Mouse (Mus musculus) bone marrow, adult 2 months (tissue): Measurements from ENCODE around the gene Dpm1. TPM values are rescaled to one million over a fixed set of nuclear protein-coding genes. Genes with fewer than 3 reads are reported as not detected.

Source experiments
- H3K27ac ChIP-seq: fragments of 200-500 bp; 2 replicates; pipeline ENCODE4 v1.5.1; 2012; ENCODE audit warnings: low read depth, mild to moderate bottlenecking, control low read depth, inconsistent platforms, low read length; ENCODE audit not compliant: control insufficient read depth, poor library complexity, insufficient read depth
- H3K4me1 ChIP-seq: fragments of 200-500 bp; 2 replicates; pipeline ENCODE4 v1.6.1; 2011; ENCODE audit warnings: low read length; ENCODE audit not compliant: control insufficient read depth, insufficient read depth
- H3K4me3 ChIP-seq: fragments of 200-500 bp; replicated peaks from 2 replicates; pipeline ENCODE3; 2011; ENCODE audit warnings: mild to moderate bottlenecking, low read depth, low read length, control low read depth; ENCODE audit not compliant: control insufficient read depth
- CTCF ChIP-seq: fragments of 200-500 bp; IDR thresholded peaks from 2 replicates; pipeline ENCODE4 v1.5.1; 2011; ENCODE audit warnings: low read length, control low read depth; ENCODE audit not compliant: control insufficient read depth, insufficient read depth
- POLR2A ChIP-seq: fragments of 200-500 bp; IDR thresholded peaks from 2 replicates; pipeline ENCODE4 v1.6.1; 2011; ENCODE audit warnings: low read depth, mild to moderate bottlenecking, control low read depth, low read length, borderline replicate concordance; ENCODE audit not compliant: control insufficient read depth
- WGBS: fragments of 180-500 bp; shearing (Covaris S2); methylation state at CpG from one replicate; pipeline ENCODE4 v1.1.7; 2018; 5-methylcytosine and 5-hydroxymethylcytosine counted together
- polyA plus RNA-seq: library from polyadenylated mRNA; stranded (reverse); fragments of >200 nt; gene quantifications from 2 replicates; pipeline ENCODE4 v1.2.4, GENCODE M21; 2011; ENCODE audit warnings: low replicate concordance; ENCODE audit not compliant: missing spikeins, insufficient read depth, insufficient read length

Dpm1 gene
- polyA plus RNA-seq, 1 experiment: 59.2 TPM

- Histone ChIP-seq H3K27ac (no peak overlapping the region), H3K4me1 (no peaks in the 10 kb centered on the region), H3K4me3 (no peak overlapping the region)
- TF ChIP-seq POLR2A (no peak), CTCF (no peak)
Measured at GRCm38 (mm10) chr2:168242841-168243240, 12.4 kb upstream of the Dpm1 start.

- Histone ChIP-seq H3K27ac (no peak overlapping the region), H3K4me1 (no peaks in the 10 kb centered on the region), H3K4me3 (no peak overlapping the region)
- TF ChIP-seq CTCF (no peak), POLR2A (no peak)
- 74% methylated on average over 4 of the region's 4 CpGs for WGBS
Measured at GRCm38 (mm10) chr2:168238335-168238734, 7.9 kb upstream of the Dpm1 start.

- 88% methylated on average over 5 of the region's 5 CpGs for WGBS
- H3K27ac ChIP-seq: no peak overlapping the region
- TF ChIP-seq CTCF: no peak
- TF ChIP-seq POLR2A: no peak
Measured at GRCm38 (mm10) chr2:168233286-168233685, 2.9 kb upstream of the Dpm1 start.

GRCm38 (mm10) chr2:168231471-168231829 lies 1.1 kb upstream of the Dpm1 start:
- no peak for TF ChIP-seq CTCF
- no peak for TF ChIP-seq POLR2A
- H3K27ac ChIP-seq: no peak overlapping the region; the same call in 1 of the 2 replicates
- H3K4me1 ChIP-seq: peaks cover 2% of the 10 kb centered on the region; the same call in 1 of the 2 replicates
- WGBS: 58% methylated on average over 33 of the region's 33 CpGs
- peak overlapping the region; percentile 97 for H3K4me3 ChIP-seq

More at GRCm38 (mm10) chr2:168233286-168233685, 2.9 kb upstream of the Dpm1 start:
- peaks cover 2% of the 10 kb centered on the region; the same call in 1 of the 2 replicates for H3K4me1 ChIP-seq
- no peak overlapping the region for H3K4me3 ChIP-seq

- 5% methylated on average over 105 of the region's 105 CpGs for WGBS
- Histone ChIP-seq H3K27ac (peak overlapping the region; percentile 94), H3K4me1 (peaks cover 2% of the 10 kb centered on the region; the same call in 1 of the 2 replicates), H3K4me3 (peak overlapping the region; percentile 97)
- no peak for TF ChIP-seq CTCF
- 0 out of 2 replicates have a peak, but pooled peaks have one; percentile 34 for TF ChIP-seq POLR2A
Measured at GRCm38 (mm10) chr2:168230773-168231470, 531 bp upstream of the Dpm1 start.

GRCm38 (mm10) chr2:168229116-168230025 lies 1.0 kb downstream of the Dpm1 start:
- peak overlapping the region; percentile 97 for H3K4me3 ChIP-seq
- TF ChIP-seq POLR2A: no peak
- no peak for TF ChIP-seq CTCF
- H3K4me1 ChIP-seq: peaks cover 2% of the 10 kb centered on the region; the same call in 1 of the 2 replicates
- H3K27ac ChIP-seq: peak overlapping the region; percentile 94
- 6% methylated on average over 41 of the region's 41 CpGs for WGBS

GRCm38 (mm10) chr2:168223326-168223725 lies 7.1 kb downstream of the Dpm1 start:
- TF ChIP-seq POLR2A (no peak), CTCF (no peak)
- no peak overlapping the region for H3K4me3 ChIP-seq
- no peaks in the 10 kb centered on the region; the same call in 1 of the 2 replicates for H3K4me1 ChIP-seq
- 87% methylated on average over 6 of the region's 6 CpGs for WGBS
- no peak overlapping the region for H3K27ac ChIP-seq

GRCm38 (mm10) chr2:168213788-168214397 lies 16.5 kb downstream of the Dpm1 start:
- Histone ChIP-seq H3K27ac (no peak overlapping the region), H3K4me3 (no peak overlapping the region), H3K4me1 (no peaks in the 10 kb centered on the region)
- TF ChIP-seq CTCF (0 out of 2 replicates have a peak, but pooled peaks have one; percentile 4), POLR2A (no peak)
- WGBS: 64% methylated on average over 5 of the region's 5 CpGs

GRCm38 (mm10) chr2:168207883-168208282 lies 22.5 kb downstream of the Dpm1 start:
- WGBS: 93% methylated on average over 3 of the region's 3 CpGs
- Histone ChIP-seq H3K4me1 (peaks cover 5% of the 10 kb centered on the region), H3K4me3 (no peak overlapping the region), H3K27ac (no peak overlapping the region)
- no peak for TF ChIP-seq CTCF
- TF ChIP-seq POLR2A: no peak
